Mouse (Mus musculus) limb, embryonic 10.5 days (tissue): ENCODE results near the gene Cnot9. TPM values are rescaled to one million over a fixed set of nuclear protein-coding genes. Genes with fewer than 3 reads are reported as not detected.

Experiments used
- DNase-seq: peaks from one replicate; pipeline ENCODE4 v3.0.0-alpha.2; 2017; ENCODE audit warnings: low spot score
- H3K27ac ChIP-seq: fragments of 300-500 bp; sonication (generic); 2 replicates; pipeline ENCODE4 v1.5.1; 2016; ENCODE audit warnings: mild to moderate bottlenecking
- H3K27me3 ChIP-seq: fragments of 300-500 bp; sonication (generic); 2 replicates; pipeline ENCODE4 v1.6.1; 2016; ENCODE audit warnings: low read depth, mild to moderate bottlenecking; ENCODE audit not compliant: poor library complexity, severe bottlenecking
- H3K36me3 ChIP-seq: fragments of 300-500 bp; sonication (generic); 2 replicates; pipeline ENCODE4 v1.6.1; 2016; ENCODE audit warnings: mild to moderate bottlenecking, moderate library complexity
- H3K4me1 ChIP-seq: fragments of 300-500 bp; sonication (generic); 2 replicates; pipeline ENCODE4 v1.6.1; 2016
- H3K4me3 ChIP-seq: fragments of 300-500 bp; sonication (generic); 2 replicates; pipeline ENCODE4 v1.5.1; 2016; ENCODE audit warnings: mild to moderate bottlenecking, moderate library complexity
- H3K9me3 ChIP-seq: fragments of 300-500 bp; sonication (generic); replicated peaks from 2 replicates; pipeline ENCODE4 v1.6.1; 2016; ENCODE audit warnings: mild to moderate bottlenecking
- WGBS: fragments of 180-500 bp; shearing (Covaris S2); methylation state at CpG from one replicate; pipeline ENCODE4 v1.1.7; 2016; 5-methylcytosine and 5-hydroxymethylcytosine counted together
- polyA plus RNA-seq: library from polyadenylated mRNA; unstranded; fragments of >200 nt; fragmentation: Nextera tagmentation; extraction: Ambion mirVana; gene quantifications from 2 replicates; pipeline ENCODE4 v1.2.1, GENCODE M21; 2016

Gene Cnot9
- polyA plus RNA-seq, 1 experiment from 2014 or later, result 116 TPM

DNA sequence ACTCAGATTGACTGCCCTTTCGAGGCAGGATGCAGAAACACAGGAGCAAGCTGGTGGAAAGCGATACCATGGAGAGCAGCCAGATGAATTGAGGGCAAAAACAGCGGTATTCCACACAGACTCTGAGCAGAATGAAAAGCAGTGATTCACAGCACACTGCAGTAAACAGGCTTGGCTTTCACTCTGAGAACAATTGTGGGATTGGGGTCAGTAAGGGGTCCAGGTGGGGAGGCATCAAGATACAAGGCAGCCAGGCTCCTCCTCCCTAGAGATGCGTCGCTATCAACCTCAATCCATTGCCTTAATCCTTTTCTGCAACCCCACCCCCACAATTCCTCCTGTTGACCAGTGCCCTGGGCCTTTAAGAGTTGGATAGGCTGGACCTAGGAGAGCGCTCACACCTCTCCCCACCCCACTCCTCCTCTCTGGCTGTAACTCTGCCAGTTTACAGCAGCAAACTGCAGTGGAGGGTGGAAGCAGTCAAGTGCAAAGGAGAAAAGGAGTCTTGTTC, 36.6 kb downstream of the Cnot9 start, which contains the start of gene Plcd4:
Gene Plcd4, plus strand, starts transcription at position 438 of the 511 bp plus-strand sequence.
- H3K4me1 ChIP-seq, result peaks cover 10% of the 10 kb centered on the region
- no peaks in the 10 kb centered on the region for H3K27me3 ChIP-seq
- H3K27ac ChIP-seq, result no peak within 1 kb of the TSS
- no peak for DNase-seq
- WGBS, result 10% methylated on average over 6 of the region's 6 CpGs
- no peaks in the 10 kb centered on the region for H3K9me3 ChIP-seq
- H3K4me3 ChIP-seq, result no peak within 1 kb of the TSS
- no peaks in the 10 kb centered on the region for H3K36me3 ChIP-seq

- Histone ChIP-seq H3K4me1 (peaks cover 8% of the 10 kb centered on the region), H3K9me3 (no peaks in the 10 kb centered on the region), H3K36me3 (no peaks in the 10 kb centered on the region), H3K4me3 (no peak within 1 kb of the TSS), H3K27ac (no peak within 1 kb of the TSS), H3K27me3 (no peaks in the 10 kb centered on the region)
- DNase-seq, result no peak
- 89% methylated on average over 4 of the region's 4 CpGs for WGBS
These were observed 38.3 kb downstream of the Cnot9 start, which contains the start of gene Usp37 for GRCm38 (mm10) chr1:74544184-74544583. Gene Usp37, minus strand, starts transcription at chr1:74544284.

GRCm38 (mm10) chr1:74559061-74559460, 53.2 kb downstream of the Cnot9 start:
- no peaks in the 10 kb centered on the region for H3K4me1 ChIP-seq
- no peak overlapping the region for H3K4me3 ChIP-seq
- no peaks in the 10 kb centered on the region for H3K27me3 ChIP-seq
- WGBS, result 83% methylated on average over 5 of the region's 5 CpGs
- no peak for DNase-seq
- H3K9me3 ChIP-seq, result no peaks in the 10 kb centered on the region
- no peak overlapping the region for H3K27ac ChIP-seq
- H3K36me3 ChIP-seq, result peaks cover 11% of the 10 kb centered on the region

- Histone ChIP-seq H3K27ac (no peak overlapping the region), H3K4me1 (no peaks in the 10 kb centered on the region), H3K36me3 (peaks cover 79% of the 10 kb centered on the region), H3K9me3 (no peaks in the 10 kb centered on the region), H3K4me3 (no peak overlapping the region), H3K27me3 (no peaks in the 10 kb centered on the region)
- WGBS, result 95% methylated on average over 6 of the region's 6 CpGs
- DNase-seq, result no peak
These were observed 60.0 kb downstream of the Cnot9 start for GRCm38 (mm10) chr1:74565834-74566233.

DNA sequence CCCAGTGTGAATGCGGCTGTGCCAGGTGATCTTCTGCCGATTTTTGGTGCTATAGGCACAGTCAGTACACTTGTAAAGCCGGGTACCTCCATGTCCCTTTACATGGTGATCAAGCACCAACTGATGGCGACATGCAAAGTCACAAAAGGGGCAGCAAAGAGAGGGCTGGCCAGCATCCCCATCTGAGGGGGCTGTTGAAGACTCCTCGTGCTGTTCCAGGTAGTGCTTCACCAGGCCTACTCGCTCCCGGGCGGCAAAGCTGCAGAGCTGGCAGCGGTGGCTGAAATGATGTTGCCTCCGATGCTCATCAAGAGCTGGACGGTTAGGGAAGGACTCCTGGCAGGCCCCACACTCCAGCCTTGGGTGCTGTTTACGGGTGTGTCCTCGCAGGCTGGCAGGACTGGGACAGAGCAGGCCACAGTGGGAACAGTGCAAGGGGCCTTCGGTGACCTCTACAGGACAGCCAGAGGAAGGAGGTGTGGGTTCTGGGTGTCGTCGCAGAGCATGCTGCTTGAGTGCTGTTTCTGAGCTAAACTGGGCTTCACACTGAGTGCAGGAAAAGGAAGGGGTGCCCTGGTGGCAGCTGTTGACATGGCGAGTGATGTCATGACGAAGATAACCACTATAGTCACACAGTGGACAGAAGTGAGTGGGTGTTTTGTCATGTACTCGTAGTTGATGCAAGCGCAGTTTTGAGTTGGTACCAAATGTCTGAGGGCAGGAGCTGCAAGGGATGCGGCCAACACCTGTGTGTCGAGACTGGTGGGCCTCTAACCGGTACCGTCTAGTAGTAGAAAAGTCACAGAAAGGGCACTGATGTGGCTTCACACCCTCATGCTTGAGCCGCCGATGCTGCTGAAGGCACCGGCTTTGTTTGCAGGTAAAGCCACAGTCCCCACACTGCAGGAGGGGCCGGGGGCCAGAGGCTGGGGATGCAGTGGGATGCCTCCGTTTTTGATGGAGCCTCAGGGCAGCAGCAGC, 64.2 kb downstream of the Cnot9 start:
- Histone ChIP-seq H3K27ac (no peak overlapping the region), H3K36me3 (peaks cover 100% of the 10 kb centered on the region), H3K4me1 (no peaks in the 10 kb centered on the region), H3K27me3 (no peaks in the 10 kb centered on the region), H3K4me3 (no peak overlapping the region), H3K9me3 (no peaks in the 10 kb centered on the region)
- DNase-seq, result no peak
- WGBS, result 93% methylated on average over 29 of the region's 29 CpGs

Other genes starting within 250 kb of the Cnot9 start
- 0.26 TPM in 1 of 2 replicates, not detected in the other for gene Gpbar1, start 227.5 kb upstream of the Cnot9 start, polyA plus RNA-seq
- 263 and 272 TPM in 2 replicates for gene Aamp, start 221.3 kb upstream of the Cnot9 start, polyA plus RNA-seq
- 113 and 121 TPM in 2 replicates for gene Pnkd, start 221.1 kb upstream of the Cnot9 start, polyA plus RNA-seq
- 10.7 and 12.0 TPM in 2 replicates for gene Tmbim1, start 200.4 kb upstream of the Cnot9 start, polyA plus RNA-seq
- 0.29 and 0.38 TPM in 2 replicates for gene Catip, start 143.9 kb upstream of the Cnot9 start, polyA plus RNA-seq
- 0.69 and 1.2 TPM in 2 replicates for gene Slc11a1, start 130.9 kb upstream of the Cnot9 start, polyA plus RNA-seq
- gene Ctdsp1, start 114.5 kb upstream of the Cnot9 start, polyA plus RNA-seq, result 50.5 and 61.4 TPM in 2 replicates
- 0.23 and 0.31 TPM in 2 replicates for gene Vil1, start 96.7 kb upstream of the Cnot9 start, polyA plus RNA-seq
- 0.08 and 0.95 TPM in 2 replicates for gene Plcd4, start 36.8 kb downstream of the Cnot9 start, polyA plus RNA-seq
- 45.5 and 50.3 TPM in 2 replicates for gene Usp37, start 38.2 kb downstream of the Cnot9 start, polyA plus RNA-seq
- gene Zfp142, start 82.2 kb downstream of the Cnot9 start, polyA plus RNA-seq, result 11.3 and 11.4 TPM in 2 replicates
- 16.7 and 18.0 TPM in 2 replicates for gene Bcs1l, start 82.2 kb downstream of the Cnot9 start, polyA plus RNA-seq
- gene Rnf25, start 95.3 kb downstream of the Cnot9 start, polyA plus RNA-seq, result 36.3 and 41.6 TPM in 2 replicates
- gene Stk36, start 95.4 kb downstream of the Cnot9 start, polyA plus RNA-seq, result 10.5 and 11.8 TPM in 2 replicates
- 52.0 and 53.8 TPM in 2 replicates for gene Ttll4, start 155.7 kb downstream of the Cnot9 start, polyA plus RNA-seq
- 22.8 and 25.5 TPM in 2 replicates for gene Cyp27a1, start 207.5 kb downstream of the Cnot9 start, polyA plus RNA-seq
- 0.16 and 0.29 TPM in 2 replicates for gene Prkag3, start 243.2 kb downstream of the Cnot9 start, polyA plus RNA-seq